Mouse (Mus musculus) lung, postnatal 10 days (tissue): Measurements from ENCODE around the gene Ovch2.
"Not testable (repeated sequence)": the region's sequence is repeated elsewhere in the genome, so short reads cannot be mapped to it uniquely, and the experiment has no call there.

Experiments
- DNase-seq: peaks from one replicate; pipeline ENCODE4 v3.0.0; 2021

Ovch2 gene

DNA sequence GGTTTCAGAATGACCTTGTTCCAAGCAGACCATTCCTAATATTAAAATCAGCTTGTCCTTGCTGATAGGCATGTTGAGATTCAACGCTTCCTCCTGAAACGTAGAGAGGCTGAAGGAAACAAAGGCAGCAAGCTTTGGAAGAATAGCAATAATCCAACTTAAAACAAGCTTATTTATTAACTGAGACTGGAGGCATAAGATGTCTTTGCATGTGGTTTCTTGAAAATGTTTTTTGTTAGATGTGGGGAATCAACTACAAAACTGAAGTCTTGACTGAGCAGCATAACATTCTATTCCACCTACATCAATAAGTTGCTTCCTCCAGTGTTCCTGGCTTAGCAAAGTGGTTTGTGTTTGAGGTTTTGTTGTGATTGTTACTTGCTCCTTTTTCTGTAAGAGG is at the start of gene Ovch2:
TSS of gene Ovch2 (minus strand) at position 101 of the 400 bp plus-strand sequence.
- DNase-seq: no peak

DNA sequence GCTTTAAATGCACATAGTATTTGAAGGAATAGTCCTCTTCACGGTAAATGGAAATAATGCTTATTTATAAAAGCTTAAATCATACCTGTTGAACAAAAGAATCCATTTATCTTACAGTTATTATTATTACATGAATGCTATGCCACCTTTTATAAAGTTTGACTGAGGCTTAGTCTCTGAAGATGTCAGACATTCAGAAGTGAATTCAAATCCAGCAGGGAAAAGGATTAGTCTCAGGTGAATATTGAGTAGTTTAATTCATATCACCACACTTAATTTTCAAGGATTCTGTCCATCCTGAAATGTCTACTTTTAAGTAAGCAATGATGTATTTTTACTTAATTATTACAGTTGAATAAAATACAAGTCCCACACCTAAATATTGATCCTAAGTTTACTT is 46.4 kb upstream of the Ovch2 start, which contains the start of gene Olfr470:
TSS of gene Olfr470 (minus strand) at position 101 of the 400 bp plus-strand sequence.
- DNase-seq: not testable (repeated sequence)

DNA sequence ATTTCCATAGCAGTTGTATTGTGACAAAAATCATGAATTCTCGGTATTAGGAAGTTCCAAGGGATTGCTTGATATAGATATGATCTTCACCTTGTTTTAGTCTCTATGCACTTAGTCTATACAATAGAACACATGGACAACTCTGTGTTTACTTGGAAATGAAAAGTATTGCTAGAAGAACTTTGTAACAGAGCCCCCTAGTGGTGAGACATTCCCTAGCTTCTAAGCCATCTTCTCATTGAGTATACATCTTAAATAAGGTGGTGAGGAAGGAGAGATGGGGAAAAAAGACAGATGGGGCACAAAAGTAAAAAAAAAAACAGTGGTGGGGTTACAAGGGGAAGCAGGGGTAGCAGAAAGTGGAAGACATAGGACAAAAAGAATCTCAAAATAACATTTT is 40.7 kb upstream of the Ovch2 start:
- DNase-seq: no peak

DNA sequence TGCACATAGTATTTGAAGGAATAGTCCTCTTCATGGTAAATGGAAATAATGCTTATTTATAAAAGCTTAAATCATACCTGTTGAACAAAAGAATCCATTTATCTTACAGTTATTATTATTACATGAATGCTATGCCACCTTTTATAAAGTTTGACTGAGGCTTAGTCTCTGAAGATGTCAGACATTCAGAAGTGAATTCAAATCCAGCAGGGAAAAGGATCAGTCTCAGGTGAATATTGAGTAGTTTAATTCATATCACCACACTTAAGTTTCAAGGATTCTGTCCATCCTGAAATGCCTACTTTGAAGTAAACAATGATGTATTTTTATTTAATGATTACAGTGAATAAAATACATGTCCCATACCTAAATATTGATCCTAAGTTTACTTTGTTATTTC is 24.4 kb upstream of the Ovch2 start, which contains the start of gene Olfr469:
TSS of gene Olfr469 (minus strand) at position 101 of the 400 bp plus-strand sequence.
- not testable (repeated sequence) for DNase-seq

DNA sequence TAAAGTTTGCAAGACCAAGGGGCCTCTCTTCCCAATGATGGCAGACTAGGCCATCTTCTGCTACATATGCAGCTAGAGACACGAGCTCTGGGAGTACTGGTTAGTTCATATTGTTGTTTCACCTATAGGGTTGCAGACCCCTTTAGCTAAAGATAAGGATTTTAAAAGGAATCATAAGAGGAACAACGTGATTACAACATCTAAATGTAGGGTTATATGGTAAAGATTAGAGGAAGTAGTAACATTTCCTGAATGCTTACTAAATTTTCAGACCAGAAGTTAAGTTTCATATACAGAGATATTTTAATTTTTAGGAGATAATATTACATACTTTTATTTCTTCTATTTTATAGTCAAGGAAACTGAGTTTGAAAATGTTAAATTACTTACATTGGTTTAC is 22.9 kb upstream of the Ovch2 start:
- not testable (repeated sequence) for DNase-seq

DNA sequence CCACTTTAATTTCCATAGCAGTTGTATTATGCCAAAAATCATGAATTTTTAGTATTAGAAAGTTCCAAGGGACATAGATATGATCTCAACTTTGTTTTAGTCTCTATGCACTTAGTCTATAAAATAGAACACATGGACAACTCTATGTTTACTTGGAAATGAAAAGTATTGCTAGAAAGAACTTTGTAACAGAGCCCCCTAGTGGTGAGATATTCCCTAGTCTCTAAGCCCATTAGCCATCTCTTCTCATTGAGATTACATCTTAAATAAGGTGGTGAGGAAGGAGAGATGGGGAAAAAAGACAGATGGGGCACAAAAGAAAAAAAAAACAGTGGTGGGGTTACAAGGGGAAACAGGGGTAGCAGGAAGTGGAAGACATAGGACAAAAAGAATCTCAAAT is 18.4 kb upstream of the Ovch2 start:
- DNase-seq: no peak

DNA sequence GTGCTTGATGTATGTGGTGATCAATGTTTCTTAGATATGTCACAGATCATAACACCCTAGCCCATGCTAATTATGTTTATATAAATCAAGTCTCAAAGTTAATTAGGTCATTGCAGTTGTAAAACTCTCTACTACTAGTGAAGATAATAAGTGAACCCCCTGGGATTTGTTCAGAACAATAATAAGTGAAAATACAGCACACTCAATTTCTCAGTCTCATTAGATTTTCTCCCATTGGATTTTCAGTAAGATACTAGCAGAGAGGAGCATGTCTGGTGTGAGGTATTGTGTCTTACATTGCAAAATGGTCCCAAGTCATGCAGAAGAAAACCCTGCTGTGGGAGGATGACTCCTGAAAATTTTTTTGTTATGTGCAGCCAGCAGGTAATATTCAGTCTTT is 11.0 kb upstream of the Ovch2 start, which contains the start of gene Olfr467:
TSS of gene Olfr467 (plus strand) at position 301 of the 400 bp plus-strand sequence.
- no peak for DNase-seq

DNA sequence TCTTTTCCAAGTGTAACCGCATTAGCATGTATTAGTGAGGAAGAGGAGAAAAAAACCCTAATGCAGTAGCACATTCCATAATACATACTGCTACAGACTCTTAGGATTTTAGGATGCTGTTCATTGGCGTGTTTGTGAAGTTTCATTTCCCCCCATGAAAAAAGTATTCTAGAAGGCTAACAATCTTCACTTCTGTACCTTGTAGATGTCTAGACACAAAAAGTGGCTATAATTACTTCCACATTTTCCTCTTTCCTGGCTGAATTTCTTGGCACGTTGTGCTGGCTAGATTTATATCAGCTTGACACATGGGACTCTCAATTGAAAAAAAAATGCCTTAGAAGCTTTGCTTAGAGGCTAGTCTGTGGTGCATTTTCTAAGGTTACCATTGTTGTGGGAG is 1.1 kb upstream of the Ovch2 start:
- no peak for DNase-seq

DNA sequence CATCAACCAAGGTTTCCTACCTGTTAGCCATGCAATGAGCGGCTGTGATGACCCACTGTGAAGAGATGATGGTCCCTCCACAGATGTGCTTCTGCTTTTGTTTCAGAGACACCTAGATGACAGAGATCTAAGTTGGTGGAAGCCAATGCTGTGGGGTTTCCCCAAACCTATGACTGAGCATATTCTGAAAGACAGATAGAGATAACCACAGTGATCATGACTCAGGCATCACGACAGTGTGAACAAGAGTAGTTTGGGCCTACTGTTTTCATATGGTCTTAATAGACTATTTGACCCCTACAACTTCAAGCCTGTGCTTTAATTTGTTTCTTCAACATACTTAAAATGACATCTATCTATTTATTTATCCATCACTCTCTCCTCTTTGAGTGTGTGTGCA is 4.5 kb downstream of the Ovch2 start:
- no peak for DNase-seq

DNA sequence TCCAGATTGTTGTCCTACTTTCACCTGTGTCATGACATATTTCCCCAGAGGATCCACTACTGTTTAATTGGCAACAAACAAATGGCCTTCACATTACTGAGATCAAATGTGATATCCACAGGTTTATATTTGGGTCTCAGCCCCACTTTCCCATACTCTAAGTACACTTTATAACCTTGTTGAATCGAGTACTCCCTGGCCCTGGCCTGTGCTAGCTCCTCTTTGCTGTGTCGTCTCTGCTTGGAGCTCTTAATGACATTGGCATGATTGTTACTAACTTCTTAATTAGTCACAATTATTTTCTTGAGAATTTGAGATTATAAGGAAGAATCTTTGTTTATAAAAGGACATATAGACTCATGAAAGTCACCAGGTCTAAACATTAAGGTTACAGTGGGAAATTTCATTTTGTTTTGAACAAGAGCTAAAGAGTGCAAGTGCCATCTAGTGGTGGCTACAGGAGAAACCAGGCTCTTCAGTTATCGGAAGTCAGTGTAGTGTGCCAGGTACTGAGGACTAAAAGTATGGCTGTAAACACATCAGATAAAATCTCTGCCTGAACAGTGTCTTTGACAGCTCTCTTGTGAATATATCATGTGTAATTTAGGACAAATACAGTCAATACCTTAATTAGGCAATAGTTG is 12.9 kb downstream of the Ovch2 start:
- peak; percentile 27 for DNase-seq

DNA sequence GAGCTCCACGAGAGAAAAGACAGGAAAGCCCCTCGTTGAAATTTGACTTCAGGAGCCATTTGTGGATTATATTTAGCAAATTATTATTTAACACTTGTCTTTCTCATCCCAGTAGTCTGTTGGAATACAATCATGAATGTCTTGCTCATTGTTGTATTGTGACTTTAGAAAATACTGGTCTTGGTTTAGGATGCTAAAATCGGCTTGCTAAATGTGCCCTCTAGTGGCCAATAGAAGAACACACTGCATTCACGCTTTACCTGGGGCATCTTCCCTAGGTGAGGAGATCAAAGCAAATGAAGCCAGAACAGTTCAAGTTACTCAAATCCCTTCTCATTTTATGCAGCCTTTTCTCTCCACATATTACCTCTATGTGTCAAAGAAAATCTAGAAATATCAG is 21.4 kb downstream of the Ovch2 start:
- no peak for DNase-seq

DNA sequence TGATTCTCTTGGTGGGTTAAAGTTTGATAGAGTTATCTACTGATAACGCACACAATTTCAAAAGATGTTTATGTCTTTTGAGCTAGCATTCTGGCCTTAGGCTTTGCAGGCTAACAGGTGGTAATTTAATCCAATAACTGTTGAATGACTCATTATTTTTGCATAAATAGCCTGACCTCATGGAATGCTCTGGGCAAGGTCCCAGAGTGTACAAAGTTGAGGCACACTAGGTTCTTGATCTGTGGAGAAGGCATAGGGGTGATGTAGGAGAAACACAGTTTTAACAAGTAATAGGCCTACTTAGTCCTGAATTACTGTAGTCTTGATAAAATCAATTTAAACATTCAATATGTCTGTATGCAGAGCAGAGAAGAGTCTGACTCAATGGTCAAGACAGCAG is 22.8 kb downstream of the Ovch2 start:
- no peak for DNase-seq

DNA sequence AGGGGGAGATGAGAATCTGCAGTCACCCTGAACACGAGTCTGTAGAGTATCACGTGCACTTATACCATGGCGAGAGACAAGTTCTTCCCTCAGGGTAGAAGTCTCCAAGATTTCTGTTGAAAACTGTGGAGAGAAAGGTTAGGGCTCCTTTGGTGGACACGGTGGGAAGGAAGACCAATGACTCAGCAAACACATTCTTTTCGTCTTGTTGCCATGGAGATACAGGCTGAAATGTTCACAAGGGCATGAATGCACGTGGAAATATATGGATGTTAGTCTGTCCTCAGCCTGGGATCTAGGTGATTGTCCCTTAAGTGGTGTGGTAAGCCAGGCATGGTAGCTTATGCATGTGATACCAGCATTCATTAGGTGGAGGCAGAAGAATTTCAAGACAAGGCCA is 30.2 kb downstream of the Ovch2 start:
- DNase-seq: no peak

DNA sequence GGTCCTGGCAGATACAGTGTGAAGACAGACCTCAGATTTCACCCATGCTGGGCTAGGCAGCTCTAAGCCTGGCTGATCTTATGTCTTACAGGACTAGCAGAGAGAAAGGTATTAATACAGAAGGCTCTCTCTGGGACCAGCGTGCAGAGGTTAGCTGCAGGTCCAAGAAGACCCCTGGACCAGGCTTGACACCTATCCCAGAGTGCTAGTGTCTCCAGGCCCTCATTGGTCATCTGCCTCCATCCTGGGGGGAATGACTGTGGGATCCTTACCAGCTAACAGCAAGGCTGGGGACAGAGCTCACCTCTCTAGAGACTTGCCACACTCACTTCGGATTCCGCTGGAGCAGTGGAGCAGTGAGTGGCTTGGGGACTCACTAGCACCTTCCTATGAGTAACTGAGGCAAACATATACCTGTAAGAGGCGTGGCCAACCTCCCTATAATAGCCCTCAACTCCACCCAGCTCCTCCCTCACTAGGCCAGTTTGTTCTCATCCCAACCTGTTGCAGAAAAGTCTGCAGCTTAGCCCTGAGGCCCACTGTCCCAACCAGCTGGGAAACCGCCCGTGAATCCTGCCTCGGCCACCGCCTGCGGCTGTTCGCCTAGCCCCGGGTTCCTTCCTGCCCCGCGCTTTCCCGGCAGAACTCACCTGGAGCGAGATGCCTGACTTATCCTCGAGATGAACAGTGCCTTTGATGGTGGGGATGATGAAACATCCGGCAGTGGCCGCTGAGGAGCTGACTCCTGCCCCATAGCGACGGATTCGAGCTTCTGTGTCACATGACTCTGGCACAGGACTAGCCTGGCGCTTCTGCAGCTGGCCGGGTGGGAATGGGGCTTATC is 43.5 kb downstream of the Ovch2 start, which contains the start of gene Cyb5r2:
TSS of gene Cyb5r2 (minus strand) at position 725 of the 844 bp plus-strand sequence.
- DNase-seq: peak; percentile 36

DNA sequence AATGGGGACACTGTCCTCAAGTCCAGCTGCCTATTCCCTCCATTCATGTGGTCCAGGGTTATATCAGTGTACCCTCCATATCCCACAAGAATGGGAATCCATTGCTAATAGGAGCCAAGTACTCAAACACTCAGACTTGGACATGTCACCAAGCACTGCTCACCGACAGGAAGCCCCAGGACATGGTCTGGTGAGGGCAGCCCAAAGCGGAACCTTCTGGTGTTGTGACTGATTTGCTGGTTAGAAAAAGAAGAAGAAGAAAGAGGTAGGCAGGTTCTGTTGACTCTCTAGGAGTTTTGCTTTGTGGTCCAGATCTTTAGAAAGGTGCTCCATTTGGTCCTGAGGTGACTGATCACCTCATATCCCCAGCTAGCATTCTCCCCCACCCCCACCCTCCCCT is 44.3 kb downstream of the Ovch2 start:
- no peak for DNase-seq

DNA sequence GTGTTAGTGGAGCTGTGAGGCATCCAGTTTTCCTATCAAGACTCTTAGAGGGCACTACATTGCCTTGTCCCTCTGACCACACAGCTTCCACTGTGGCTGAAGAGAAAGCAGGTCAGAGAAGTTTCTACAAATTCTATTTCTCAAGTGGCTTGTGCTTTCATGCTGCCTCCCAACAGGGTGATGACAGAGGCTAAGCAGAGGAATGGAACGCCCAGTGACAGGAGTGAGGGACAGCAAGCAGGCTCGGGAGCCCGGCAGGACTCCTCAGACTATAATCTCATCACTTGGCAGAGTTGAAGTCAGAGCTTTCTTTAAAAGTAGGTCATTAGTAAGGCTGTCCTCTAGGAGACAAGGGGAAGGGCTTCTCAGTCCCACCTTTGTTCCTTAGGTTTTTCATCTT is 45.1 kb downstream of the Ovch2 start:
- no peak for DNase-seq

DNA sequence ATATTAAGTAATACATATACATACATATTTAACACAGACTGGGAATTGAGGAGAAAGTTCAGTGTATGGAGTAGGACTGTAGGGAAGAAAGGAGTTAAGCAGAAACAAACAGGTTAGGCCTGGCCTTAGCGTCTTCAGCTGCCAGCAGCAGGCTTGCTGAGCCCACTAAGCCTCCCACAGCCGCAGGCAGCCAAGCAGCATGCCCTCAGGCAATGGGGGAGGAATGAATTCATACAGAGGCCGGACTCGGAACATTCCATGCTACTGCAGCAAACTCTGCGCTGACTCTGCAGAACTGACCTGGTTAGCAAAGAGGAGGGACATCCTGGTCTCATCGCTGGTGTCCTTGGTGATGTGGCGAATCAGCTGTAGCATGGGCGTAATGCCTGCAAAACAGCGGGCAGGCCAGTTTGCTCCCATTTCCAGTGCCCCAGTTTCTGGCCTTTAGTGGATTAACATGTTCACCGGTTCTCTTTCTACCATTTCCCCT is 48.9 kb downstream of the Ovch2 start:
- no peak for DNase-seq

DNA sequence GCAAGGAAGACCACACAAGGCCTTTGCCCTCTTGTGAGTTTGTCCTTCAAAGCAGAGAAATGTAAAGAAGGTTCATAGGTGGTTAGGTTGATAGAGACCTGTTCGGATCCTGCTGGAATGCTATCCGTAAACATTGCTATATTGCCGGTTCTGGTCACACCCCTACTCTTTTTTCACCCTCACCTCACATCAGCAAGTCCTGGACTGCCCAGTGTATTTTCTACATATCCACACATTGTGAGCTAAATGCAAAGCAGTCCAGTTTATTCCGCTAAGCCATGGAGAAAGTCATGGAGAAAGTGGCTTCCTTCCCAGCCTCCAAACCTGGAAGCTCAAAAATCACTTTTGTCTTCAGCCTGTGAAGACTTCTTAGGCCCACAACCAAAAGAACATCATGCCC is 51.3 kb downstream of the Ovch2 start:
- DNase-seq: no peak

DNA sequence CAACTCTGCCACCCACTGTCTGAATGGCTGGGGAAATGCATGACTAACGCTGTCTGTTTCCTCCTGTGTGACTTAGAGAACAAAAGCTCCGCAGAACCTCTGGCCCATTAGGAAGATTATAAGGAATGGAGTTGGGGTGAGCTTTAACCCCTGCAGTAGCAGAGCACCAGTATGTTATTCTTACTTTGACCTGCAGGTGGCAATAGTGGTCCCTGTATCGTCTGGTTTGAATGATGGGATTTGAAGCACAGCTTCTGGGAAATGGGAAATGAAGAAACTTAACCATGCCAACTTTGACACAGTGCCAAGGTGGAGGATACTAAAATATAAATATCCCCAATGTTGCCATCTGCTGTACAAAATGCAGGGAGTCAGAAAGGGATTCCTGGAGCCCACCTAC is 51.7 kb downstream of the Ovch2 start:
- DNase-seq: peak; percentile 51

DNA sequence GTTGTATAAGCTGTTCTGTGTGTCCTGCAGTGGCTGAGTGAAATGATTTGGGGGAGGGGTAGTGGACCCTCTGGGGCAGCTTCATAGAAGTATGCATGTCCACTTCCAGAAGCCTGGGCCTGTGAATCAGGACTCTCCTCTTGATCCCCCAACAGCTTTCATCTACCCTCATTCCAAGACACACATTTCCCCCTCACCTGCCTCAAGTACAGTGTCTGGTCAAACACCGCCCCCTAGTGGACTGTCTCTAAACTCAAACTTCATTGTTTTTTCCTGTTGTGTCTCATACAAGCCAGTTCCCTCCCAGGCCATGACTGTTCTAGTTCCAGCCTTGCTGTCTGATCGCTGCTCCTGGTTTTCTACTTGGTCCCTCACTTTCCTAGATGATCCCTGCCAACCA is 53.1 kb downstream of the Ovch2 start:
- DNase-seq: peak; percentile 69

DNA sequence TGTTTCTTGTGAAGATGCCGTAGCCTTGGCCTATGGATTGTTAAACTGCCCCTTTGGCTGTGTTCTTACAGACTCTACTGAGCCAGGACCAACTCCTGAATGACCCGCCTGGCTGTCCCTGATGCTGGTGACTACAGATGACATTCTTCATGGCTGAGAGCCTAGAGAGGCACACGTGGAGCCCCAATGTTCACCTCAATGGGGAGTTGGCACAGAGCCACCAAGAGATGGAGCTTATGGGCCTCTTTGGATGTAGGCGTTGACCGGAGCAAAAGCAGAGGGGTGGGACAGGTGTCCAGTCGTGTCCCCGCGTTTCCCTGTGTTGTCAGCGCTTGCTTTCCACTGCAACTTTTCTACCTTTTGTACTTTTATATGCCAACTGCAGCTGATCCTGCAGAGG is 53.5 kb downstream of the Ovch2 start:
- no peak for DNase-seq

DNA sequence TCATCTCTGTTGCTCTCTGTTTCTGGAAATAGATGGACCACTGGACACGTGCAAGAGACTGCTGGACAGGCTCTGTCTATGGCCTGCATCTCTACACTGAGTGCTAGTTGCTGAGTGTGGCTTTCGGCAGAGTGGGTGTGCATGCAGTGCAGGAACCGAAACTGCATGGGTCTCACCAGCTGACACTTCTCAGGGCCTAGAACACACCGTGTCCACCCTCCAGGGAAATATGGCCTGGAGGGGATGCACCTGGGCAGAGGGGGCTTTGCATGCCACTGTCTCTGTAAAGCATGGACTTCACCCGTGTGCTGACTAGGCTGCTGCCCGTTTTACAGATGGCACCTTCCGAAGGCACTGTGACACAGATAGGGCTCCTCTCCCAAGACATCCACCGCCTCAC is 55.0 kb downstream of the Ovch2 start:
- DNase-seq: no peak

DNA sequence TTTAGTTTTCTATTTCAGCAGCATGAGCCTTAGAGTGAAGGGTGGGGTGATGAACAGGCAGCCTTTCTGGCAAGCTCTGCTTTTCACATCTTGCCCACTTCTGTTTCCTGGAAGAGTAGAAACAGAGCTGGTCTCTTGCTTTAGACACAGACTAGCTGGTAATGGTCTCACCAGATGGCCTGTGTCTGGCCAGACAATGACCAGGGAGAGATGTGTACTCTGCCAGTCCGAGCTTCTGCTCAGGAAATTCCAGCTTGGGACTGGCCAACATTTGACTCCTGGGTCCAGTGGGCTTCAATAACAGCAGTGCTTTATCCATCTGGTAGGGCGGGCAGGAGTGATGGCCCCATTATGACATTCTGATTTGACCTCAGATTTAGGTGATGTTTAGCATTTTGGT is 55.9 kb downstream of the Ovch2 start:
- no peak for DNase-seq

DNA sequence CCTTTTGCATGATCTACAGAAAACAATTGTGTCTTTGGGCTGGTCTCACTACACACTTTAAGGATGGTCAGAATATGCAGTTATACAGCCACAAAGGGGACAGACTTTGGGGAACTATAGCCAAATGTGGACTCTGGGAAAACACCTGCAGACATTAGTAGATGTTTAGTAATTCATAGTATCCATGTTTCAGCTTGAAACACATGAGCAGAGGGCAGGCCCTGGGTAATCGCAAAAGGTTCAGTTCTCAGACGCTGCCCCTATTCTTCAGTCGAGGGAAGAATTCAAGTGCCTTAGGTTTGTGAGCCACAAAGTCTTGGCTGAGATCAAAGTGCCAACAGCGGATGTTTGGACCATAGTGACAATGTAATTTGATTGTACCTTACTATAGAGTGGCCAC is 56.6 kb downstream of the Ovch2 start:
- DNase-seq: no peak
